Mouse (Mus musculus) urinary bladder, adult 18-20 months (tissue): ENCODE measurements at regions not wholly inside any gene's neighbourhood (a gene's known extent, or its start where the extent isn't known, plus 50 kb on each side); places are given as distances from the start of the nearest gene placed in this dataset.
A peak's percentile ranks its signal among the peaks of the same experiment; 100 is the strongest.
"Not testable (repeated sequence)": the region's sequence is repeated elsewhere in the genome, so short reads cannot be mapped to it uniquely, and the experiment has no call there.

Source experiments
- DNase-seq, 2 experiments: peaks; one replicate each; pipeline ENCODE4 v3.0.0; 2022; ENCODE audit warnings: low spot score in 2 of 2, mixed read lengths in 2 of 2

DNA sequence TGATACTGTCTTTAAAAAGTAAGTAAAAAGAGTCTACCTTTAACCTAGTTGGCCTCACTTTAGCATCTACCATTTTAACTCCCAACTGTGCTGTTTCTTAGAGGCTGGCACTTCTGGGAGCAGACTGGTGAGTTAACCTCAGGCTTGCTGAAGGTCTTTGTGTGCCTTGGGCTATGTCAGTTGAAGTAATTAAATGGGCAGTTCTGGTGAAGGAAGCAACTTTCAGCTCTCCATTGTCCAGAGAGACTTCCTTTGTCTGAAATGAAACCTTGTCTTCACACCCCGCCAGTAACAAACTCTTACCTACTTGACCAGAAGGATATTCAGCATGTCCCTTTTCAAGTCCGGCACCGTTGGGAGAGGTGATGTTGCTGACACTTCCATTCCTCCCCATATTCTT is 55.5 kb downstream of the Zfp281 start:
- no peak for DNase-seq

DNA sequence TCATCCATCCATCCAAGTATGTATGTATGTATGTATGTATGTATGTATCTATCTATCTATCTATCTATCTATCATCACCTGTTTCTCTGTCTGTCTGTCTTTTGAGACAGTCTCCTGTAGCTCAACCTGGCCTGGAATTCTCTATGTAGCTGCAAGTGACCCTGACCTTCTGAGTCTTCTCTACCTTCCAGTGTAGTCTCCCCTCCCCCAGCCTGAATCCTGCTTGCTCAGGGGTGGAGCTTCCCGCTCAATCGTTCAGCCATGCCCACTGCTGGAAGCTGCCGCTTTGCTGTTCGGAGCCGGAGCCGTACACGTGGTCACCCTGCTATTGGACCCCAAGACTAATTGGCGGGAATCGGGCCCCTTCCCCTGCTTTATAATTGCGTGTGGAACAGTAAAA is 57.6 kb downstream of the Zfp281 start:
- DNase-seq: not testable (repeated sequence)

DNA sequence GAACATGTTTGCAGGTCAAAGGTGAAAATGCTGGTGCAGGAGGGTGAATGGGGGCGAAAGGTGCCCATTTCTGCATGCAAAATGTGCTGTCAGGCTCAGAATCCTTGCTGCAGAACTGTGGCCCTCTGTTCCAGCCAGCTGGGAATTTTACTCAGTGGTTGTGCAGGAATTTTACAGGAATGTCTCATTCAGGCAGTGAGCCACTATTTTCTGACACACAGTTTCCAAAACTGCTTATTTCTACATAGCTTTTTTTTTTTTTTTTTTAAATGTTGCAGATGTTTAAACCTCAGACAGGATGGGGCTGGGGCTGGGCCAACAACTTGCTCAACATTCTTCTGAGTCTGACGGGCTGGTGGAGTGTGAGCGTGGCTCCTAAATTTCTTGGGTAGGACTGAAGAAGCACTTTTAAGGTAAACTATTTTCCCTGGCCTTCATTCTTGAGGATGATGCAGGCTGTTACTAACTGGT is 58.4 kb downstream of the Zfp281 start:
- DNase-seq: peak in 1 of 2 experiments; percentile 73

DNA sequence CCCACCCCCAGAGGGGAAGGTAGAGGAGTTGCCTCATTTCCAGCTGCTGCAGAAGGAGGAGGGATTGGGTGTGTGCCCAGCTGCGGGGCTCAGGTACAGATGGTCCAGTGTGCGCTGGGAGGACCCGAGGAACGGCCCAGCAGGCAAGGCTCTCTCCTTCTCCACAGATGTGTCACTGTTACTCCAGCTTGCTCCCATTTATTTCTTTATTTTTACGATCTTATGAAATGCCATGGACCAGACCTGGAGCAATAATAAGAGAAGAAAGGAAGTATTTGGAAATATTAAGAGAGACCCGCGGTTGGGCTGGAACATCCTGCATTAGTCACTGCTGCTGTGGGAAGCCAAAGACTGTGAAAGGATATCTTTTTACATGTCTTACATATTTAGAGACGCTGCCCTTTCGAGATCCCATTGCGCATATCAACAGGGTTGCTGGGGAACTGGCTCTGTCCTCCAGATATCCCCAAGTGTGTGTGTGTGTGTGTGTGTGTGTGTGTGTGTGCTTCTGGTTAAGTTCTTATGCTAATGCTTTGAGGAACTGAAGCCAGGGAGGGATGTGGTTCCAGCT is 58.9 kb downstream of the Zfp281 start:
- peak in 1 of 2 experiments; percentile 40 for DNase-seq

DNA sequence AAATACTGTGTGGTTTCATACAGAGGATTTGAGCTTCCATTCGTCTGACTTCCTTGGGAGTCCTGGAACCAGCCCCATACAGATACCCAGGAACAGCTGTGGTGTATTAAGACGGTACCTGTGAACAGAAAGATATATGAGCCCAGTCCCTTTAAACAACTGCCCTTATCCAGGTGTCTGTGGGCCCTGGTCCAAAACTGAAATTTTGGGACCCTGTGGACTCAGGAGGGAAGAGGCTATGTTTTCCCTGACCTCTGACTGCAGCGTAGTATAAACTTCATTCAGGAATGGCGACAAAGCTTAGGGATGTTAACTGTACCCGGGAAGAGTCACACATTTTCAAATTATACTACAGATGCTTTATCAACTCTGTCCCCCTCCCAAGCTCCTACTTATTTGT is 59.8 kb downstream of the Zfp281 start:
- DNase-seq: no peak

DNA sequence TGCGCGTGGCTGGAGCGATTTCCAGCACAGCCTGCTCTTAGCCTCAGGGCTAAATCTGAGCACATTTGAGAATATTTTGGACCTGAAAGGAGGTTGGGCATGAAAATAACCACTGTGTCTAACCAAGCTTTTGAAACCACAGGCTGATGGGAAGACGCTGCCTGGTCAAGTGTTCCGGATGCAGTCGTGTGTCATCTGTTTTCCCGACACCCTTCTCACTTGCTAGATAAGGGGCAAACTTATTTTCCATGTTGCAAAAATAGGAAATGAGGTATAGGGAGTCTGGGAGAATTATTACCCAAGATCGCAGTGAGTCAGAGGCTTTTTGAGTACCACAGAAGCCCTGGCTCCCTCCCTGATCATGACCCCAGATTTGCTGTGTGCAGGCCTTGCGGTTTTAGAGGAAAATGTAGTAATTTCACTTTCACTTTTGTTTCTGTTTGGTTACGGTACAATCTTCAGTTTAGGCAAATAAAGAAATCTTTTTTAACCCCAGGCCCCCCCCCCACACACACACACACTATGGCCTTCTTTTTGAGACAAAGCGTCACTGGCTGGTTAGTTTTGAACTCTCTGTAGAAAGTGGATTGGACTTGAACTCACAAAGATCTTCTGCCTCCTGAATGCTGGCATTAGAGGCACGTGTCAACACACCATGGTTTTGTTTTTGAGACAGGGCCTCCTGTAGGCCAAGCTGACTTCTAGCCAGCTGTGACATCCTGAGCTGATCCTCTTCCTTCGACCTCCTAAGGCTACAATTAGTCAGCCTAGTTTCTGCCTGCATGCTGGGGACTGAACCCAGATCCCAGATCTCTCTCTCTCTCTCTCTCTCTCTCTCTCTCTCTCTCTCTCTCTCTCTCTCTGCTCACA is 60.7 kb downstream of the Zfp281 start:
- DNase-seq: peak in 1 of 2 experiments; percentile 56

DNA sequence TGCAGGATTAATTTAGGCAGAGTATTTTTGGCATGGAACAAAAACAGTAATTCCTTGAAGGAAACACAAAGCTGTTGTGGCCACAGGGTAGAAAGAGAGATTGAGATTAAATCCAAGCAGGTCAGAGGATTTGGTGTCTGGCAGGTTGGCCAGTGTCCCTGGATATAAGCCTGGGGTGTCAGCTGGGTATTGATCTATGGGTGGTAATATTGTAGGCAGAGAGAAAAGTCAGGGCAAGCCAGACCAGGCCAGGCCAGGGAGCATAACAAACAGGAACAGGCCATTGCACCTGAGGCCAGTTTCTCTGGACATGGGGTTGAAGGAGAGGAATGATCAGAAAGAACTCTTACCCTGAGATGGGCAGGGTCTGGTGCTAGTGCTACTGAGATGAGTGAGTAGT is 61.8 kb downstream of the Zfp281 start:
- DNase-seq: no peak

DNA sequence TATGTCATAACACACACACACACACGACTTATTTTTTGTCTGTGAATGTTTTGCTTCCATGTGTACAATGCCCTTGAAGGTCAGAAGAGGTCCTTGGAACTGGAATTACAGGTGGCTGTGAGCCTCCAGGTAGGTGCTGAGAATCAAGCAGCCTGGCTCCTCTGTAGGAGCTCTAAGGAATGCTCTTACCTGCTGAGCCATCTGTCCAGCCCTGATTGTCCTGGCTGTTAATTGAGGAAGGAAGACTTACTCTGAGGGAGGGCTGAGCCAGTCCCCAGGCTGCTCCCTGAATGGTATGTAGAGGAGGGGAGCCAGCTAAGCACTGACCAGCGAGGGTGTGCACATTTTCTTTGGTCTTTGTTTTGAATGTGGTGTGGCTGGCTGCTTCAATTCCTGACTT is 65.4 kb downstream of the Zfp281 start:
- DNase-seq: no peak

DNA sequence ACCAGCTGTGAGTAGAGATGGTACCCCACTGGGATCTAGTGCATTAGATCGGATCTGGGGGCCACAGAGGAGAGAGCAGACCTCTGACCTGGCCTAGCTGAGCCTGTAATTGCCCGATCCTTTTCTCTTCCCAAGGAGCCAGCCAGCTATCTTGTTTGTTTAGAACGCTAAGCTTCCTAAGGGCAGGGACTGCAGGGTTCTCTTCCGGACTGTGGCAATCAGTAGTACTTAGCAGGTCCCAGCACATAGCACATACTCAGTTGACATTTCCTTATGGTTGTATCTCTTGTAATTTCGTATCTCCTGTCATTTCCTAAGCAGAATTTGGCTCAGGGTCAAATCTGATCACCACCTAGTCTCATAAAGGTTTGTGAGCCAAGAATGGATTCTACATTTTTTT is 68.7 kb downstream of the Zfp281 start:
- DNase-seq: no peak

DNA sequence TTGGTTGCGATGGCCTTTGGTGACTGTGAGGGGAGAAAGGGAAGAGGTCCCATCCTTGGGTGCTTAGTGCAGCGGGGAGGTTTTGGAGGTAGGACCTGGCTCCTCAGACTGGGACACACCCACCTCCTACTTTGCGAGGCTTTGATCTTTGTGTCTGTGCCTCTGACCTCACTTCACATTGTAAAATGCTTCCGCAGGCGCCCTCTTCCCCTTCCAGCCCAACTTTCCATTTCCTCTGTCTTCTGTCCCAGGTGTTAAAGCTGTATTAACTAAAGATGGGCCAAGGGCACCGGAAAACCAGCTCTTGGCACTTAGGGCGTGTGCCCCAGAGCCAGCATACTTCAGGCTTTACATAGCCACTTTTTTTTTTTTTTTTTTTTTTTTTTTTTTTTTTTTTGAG is 70.3 kb downstream of the Zfp281 start:
- DNase-seq: no peak

DNA sequence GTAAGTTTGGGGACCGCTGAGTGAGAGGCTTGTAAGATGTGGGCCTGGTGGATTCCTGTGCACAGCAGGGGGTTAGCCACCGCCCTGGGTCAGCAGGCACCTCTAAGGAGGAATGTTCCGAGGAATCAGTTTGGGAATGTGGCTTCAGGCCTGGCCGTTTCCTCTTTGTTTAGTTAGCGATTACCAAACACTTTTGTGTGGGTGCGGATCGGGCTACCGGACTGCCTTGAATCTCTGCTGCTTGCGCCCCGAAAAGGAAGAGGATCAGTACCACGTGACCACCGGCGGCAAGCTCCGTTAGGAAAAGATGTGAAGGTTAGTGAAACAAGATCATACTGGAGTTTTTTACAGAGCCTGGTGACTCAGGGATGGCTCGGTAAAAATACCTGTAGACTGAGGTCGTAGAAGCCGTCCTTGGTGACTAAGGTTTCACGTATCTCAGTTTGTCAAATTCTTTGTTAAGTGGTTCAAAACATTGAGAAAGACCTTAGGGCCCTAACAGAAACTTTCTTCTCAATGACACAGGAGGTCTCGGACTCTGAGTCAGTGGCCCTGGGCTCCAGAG is 71.5 kb downstream of the Zfp281 start:
- no peak for DNase-seq

DNA sequence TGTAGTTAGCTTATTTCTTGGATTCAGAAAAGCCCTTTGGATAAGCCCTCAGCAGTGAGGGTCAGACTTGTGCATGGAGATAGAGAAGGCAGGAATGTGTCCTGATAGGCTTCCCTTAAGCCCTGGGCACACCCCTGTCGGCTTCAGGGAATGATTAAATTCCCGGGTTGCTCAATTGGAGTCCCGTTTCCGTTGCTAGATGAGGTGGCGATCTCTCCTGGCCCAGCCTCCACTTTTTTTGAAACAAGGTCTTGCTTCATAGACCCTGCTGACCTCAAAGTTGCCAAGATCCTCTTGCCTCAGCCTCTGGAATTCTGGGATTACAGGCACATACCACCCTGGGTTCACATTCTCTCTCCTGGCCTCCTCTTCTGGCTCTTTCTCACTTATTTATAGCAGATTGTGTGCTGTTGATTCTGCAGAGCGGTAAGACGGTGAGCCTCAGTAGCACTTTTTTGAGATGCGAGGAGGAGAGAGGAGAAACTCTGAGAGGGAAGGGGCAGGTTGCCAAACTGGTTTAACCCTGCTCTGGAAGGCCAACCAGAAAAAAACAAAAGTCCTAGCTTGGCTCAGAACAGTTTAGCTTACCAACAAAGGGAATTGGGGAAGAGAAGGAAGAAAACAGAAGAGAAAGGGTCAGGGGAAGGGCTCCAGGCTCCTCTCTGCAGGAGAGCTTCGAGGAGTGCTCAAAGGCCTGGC is 73.9 kb downstream of the Zfp281 start:
- DNase-seq: peak in 1 of 2 experiments; percentile 32

DNA sequence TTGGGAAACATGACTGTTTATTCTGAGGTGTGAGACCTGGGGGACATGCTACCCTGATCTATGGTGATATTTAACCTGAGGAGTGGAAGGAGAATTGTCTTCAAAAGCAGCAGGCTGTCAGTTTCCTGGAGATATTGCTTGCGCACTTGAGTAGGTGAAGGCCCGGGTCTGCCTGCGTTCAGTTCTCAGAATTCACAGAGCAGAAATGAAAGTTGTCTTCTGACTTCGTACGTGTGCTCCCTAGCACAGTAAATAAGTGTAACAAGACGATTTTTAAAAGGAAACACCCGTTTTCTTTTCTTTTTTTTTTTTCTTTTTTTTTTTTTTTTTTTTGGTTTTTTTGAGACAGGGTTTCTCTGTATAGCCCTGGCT is 74.4 kb downstream of the Zfp281 start:
- DNase-seq: no peak

DNA sequence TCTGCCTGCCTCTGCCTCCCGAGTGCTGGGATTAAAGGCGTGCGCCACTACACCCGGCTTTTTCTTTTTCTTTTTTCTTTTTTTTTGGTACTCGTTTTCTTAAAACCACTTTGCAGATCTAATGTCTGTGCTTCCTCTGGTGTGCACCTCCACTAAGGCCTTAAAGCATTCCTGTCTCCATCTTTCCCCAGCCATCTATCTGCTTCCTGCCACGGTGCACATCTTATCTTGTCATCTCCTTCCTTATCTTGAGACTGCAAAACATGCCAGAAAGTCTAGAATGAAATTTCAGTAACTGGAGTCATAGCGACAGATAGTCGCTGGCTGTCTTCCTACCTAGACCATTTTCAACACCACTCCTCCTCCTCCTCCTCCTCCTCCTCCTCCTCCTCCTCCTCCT is 74.9 kb downstream of the Zfp281 start:
- DNase-seq: no peak

DNA sequence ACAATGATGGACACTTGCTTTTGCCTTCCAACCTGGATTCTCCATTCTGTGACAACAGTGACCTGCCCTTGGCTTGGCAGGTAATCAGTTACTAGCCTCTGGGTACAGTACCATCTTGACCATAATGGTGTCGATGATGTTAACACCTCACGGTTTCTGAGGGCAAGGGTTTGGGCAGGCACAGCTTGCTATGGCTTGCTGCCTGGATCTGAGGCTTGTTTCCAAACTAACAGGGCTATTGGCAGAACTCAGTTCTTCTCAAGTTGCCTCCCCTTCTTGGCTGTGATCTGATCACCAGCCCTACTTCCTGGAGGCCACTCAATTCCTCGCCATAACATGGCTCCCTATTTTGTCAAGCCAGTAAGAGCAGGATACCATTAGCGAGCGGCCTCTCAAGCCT is 79.4 kb downstream of the Zfp281 start:
- DNase-seq: no peak

DNA sequence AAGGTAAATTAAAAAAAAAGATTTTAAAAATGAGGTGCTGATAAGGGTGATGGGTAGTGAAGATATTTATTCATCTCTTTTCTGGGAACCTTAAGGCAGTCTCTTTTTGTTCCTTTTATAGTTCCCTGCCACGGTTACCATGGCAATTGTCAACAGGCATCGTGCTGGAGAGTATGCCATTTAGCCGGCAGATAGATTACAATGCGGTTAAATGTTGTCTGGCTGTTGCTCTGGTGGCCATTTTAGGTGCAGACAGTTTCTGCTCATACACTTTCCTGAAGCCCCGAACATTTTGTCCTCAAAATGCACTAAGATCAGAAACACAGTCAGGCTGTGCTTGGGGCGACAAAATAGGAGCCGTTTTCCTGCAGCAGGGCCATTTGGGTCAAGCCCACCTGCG is 81.8 kb downstream of the Zfp281 start:
- no peak for DNase-seq

DNA sequence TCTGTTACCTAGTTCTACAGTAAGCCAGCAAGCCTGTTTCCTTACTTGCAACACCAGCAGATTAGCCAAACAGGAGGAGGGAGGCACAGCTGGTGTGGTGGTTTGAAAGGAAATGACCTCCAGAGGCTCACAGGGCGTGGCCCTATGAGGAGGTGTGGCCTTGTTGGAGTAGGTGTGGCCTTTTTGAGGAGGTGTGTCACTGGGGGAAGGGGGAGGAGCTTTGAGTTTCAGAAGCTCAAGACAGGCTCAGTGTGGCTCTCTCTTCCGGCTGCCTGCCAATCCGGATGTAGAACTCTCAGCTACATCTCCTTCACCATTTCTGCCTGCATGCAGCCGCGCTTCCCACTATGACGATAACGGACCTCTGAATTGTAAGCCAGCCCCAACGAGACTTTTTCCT is 82.7 kb downstream of the Zfp281 start:
- no peak for DNase-seq

DNA sequence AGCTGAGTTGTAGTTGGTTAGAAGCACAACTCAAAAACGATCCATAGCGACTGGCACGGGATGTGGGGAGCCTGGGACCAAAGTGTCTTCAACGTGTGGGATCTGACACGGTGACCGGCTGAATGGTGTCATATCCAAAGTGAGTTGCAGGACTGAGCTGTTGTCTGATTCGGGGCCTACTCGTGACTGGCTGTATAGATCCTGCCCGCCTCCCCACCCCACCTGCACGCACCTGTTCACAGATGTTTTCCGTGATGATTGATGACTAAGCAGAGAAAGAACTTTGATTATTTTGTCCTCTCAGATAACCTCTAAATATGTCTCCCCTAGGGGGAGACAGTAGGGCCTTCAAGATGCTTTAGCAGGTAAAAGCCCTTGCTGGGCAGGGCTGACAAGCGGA is 83.2 kb downstream of the Zfp281 start:
- no peak for DNase-seq

DNA sequence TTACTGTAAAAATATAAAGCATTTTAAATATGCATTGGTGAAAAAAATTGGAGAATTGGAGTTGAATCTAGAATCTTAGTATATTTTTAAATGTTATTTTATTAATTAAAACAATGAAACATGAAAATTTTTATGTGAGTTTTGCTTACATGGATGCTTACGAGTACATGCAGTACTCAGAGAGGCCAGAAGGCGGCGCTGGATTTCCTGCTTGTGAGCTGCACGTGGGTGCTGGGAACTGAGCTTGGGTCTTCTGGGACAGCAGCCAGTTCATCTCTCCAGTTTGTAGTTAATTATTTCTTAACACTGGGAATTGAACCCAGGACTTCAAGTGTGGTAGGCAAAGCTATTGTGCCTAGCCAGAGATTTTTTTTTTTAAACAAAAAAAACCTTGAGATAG is 85.5 kb downstream of the Zfp281 start:
- no peak for DNase-seq

DNA sequence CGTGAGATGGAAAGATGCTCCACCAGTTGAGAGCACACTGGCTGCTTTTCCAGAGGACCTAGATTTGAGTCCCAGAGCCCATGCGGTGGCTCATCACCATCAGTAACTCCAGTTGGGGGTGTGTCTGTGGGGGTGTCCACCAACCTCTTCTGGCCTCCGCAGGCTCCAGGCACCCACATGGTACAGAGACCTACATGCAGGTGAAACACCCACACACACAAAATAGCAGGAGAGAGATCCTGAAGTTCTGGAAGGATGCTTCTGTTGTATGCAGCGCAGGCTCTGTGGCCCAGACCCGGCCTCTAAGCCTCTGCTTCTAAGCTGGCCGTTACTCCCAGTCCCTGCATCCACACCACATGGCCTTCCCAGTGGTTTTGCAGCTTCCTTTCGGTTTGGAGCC is 86.5 kb downstream of the Zfp281 start:
- no peak for DNase-seq

DNA sequence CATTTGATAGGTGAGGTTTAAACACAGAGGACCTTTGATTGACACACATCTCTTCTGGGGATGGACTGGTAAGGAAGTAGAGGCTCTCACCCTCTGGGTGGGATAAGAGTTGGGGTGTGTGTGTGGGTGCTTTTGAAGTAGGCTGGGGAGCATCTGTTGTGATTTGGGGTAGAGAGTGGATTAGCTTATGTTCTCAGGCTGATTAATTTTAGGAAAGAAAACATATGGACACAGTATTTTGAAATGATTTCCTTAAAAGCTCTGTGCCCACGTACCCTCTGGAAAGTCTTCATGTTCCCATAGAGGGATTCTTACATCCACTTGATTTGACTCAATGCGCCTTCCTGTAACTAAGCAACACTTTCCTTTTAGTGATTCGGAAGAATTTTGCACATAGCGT is 89.4 kb downstream of the Zfp281 start:
- DNase-seq: no peak

DNA sequence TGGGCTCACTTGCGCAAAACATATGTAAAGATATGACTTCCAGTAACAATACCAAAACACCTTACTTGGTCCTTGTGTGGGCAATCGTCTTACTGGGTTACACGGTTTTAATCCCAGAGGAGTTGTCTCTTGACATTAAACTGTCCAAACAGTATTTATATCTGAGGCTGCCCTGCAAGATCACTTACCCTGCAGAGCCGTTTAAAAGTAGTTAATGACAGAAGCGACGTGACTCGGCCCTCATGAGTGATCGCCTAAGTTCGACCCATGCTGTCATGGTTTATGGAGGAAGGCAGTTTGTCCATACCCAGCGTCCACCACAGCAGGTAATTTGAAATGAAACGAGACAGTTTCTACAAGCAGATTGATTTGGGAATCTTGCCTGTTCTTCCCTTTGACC is 90.3 kb downstream of the Zfp281 start:
- DNase-seq: no peak
